Mouse (Mus musculus): Measurements from ENCODE around the gene Plcd3.

The Plcd3 gene

GRCm38 (mm10) chr11:103020713-103021335, 80.6 kb downstream of the Plcd3 start:
- no peak for DNase-seq (ENCODE audit: low read depth, low spot score)

Data from brain, embryonic 18.5 days (tissue).